Mouse (Mus musculus) stomach, embryonic 15.5 days (tissue): Measurements from ENCODE around the gene Prl2c3. TPM values are rescaled to one million over a fixed set of nuclear protein-coding genes. Genes with fewer than 3 reads are reported as not detected.
A peak's percentile ranks its signal among the peaks of the same experiment; 100 is the strongest.
"Not testable (repeated sequence)": the region's sequence is repeated elsewhere in the genome, so short reads cannot be mapped to it uniquely, and the experiment has no call there.

Experiments used
- ATAC-seq: fragments of 200-750 bp; cut with Nextera tagmentation; 2 replicates; pipeline ENCODE4 v1.8.0; 2017; ENCODE audit warnings: low read depth, moderate number of reproducible peaks, moderate TSS enrichment; ENCODE audit not compliant: insufficient read depth, low FRiP score
- H3K27ac ChIP-seq: fragments of 300-500 bp; sonication (generic); 2 replicates; pipeline ENCODE4 v1.5.1; 2015; ENCODE audit warnings: mild to moderate bottlenecking, inconsistent platforms
- H3K27me3 ChIP-seq: fragments of 300-500 bp; sonication (generic); replicated peaks from 2 replicates; pipeline ENCODE4 v1.6.1; 2015; ENCODE audit warnings: inconsistent platforms
- H3K36me3 ChIP-seq: fragments of 300-500 bp; sonication (generic); 2 replicates; pipeline ENCODE4 v1.6.1; 2015; ENCODE audit warnings: inconsistent platforms
- H3K4me1 ChIP-seq: fragments of 300-500 bp; sonication (generic); 2 replicates; pipeline ENCODE4 v1.6.1; 2015; ENCODE audit warnings: inconsistent platforms
- H3K4me2 ChIP-seq: fragments of 300-500 bp; sonication (generic); 2 replicates; pipeline ENCODE4 v1.6.1; 2015; ENCODE audit warnings: mild to moderate bottlenecking, inconsistent platforms
- H3K4me3 ChIP-seq: fragments of 300-500 bp; sonication (generic); replicated peaks from 2 replicates; pipeline ENCODE4 v1.5.1; 2015; ENCODE audit warnings: inconsistent platforms
- H3K9ac ChIP-seq: fragments of 300-500 bp; sonication (generic); 2 replicates; pipeline ENCODE4 v1.6.1; 2015; ENCODE audit warnings: inconsistent platforms
- H3K9me3 ChIP-seq: fragments of 300-500 bp; sonication (generic); 2 replicates; pipeline ENCODE4 v1.6.1; 2016; ENCODE audit warnings: inconsistent platforms
- whole genome bisulfite sequencing: fragments of 180-500 bp; shearing (Covaris S2); methylation state at CpG from one replicate; pipeline ENCODE4 v1.1.7; 2015; 5-methylcytosine and 5-hydroxymethylcytosine counted together
- polyA plus RNA-seq: library from polyadenylated mRNA; unstranded; fragments of >200 nt; fragmentation: Nextera tagmentation; extraction: Ambion mirVana; gene quantifications from 2 replicates; pipeline ENCODE4 v1.2.1, GENCODE M21; 2015

The Prl2c3 gene
- 0.39 TPM in 1 of 2 replicates, not detected in the other for polyA plus RNA-seq

DNA sequence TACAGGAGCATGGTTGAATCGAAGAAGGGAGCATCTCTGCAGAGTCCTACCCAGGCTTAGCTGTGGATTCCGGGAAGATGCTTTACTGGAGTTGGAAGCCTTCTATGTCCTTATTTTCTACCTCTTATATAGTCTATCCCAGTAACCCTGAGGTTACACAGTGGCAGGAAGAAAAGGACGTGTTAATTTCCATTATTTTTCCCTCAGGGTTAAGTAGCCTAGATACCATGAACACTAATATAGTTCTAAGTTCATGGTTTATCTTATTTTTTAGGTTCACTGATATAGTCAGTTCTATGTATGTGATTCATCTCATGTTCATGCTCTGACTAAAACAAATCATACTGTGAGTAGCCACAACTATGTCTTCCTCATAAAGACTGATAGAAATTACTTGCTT, at the start of gene Prl2c3:
TSS of gene Prl2c3 (minus strand) at position 101 of the 400 bp plus-strand sequence.
- H3K4me3 ChIP-seq, H3K36me3 ChIP-seq, H3K4me1 ChIP-seq, ATAC-seq, H3K4me2 ChIP-seq, H3K27me3 ChIP-seq, H3K9me3 ChIP-seq, H3K9ac ChIP-seq, H3K27ac ChIP-seq: not testable (repeated sequence)
- WGBS, result 67% methylated on average over 3 of the region's 3 CpGs

DNA sequence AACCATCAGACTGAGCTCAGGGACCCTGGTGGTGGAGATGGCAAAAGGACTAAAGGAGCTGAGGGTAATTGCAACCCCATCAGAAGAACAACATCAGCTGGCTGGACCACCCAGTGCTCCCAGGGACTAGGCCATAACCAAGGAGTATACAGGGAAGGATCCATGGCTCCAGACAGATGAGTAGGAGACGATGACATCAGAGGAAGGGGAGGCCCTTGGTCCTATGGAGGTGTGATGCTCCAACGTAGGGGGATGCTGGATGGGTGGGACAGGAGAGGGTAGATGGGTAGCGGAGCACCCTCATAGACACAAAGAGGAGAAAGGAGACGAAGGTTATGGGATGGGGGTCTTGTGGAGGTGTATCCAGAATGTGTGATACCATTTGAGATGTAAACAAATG, 48.4 kb upstream of the Prl2c3 start:
- H3K27me3 ChIP-seq, H3K27ac ChIP-seq, H3K9me3 ChIP-seq, H3K4me2 ChIP-seq, H3K9ac ChIP-seq, H3K36me3 ChIP-seq, H3K4me3 ChIP-seq, H3K4me1 ChIP-seq: not testable (repeated sequence)
- 0 out of 2 replicates have a peak, but pooled peaks have one; percentile 48 for ATAC-seq
- WGBS, result 80% methylated on average over 4 of the region's 4 CpGs

DNA sequence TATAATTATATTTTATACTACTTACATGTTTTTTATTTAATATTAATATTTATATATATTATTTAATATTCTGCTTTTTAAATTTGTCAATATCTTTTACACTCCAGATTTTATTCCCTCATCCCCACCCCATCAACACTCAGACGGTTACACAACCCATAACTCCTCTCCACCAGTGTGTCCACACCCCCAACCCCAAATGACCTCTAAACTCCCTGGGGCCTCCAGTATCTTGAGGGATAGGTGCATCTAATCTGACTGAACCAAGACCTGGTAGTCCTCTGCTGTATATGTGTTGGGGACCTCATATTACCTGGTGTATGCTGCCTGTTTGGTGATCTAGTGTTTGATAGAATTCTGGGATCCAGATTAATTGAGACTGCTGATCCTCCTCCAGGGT, 44.8 kb upstream of the Prl2c3 start:
- peak; percentile 36; the same call in 1 of the 2 replicates for ATAC-seq
- not testable (repeated sequence) for H3K27me3 ChIP-seq, H3K4me3 ChIP-seq, H3K4me2 ChIP-seq, H3K9me3 ChIP-seq, H3K36me3 ChIP-seq, H3K4me1 ChIP-seq, H3K27ac ChIP-seq, H3K9ac ChIP-seq
- WGBS, result 90% methylated on average over 1 of the region's 1 CpGs

DNA sequence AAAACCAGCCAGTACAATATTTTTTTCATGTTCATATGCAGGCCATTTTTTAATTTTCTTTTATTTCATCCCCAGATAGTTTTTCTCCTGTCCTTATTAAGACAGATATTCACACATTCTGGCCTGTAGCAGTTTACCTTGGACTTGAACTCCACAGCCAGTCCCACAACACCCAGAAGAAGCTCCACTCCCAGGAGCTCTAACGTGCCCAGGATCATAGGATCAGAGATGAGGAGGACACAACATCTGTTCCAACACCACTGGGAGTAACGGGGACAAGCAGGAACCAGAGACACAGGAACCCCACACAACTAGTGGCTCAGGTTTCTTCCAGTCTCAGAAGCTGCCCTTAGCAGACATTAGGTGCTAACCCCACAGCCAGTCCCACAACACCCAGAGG, 37.7 kb upstream of the Prl2c3 start:
- H3K36me3 ChIP-seq, H3K27me3 ChIP-seq, H3K9ac ChIP-seq, H3K4me1 ChIP-seq, H3K27ac ChIP-seq, H3K4me2 ChIP-seq, H3K4me3 ChIP-seq: not testable (repeated sequence)
- WGBS, result 61% methylated on average over 2 of the region's 2 CpGs
- peak; percentile 50; the same call in 1 of the 2 replicates for ATAC-seq
- H3K9me3 ChIP-seq, result peaks cover 14% of the 10 kb centered on the region; the same call in 1 of the 2 replicates

DNA sequence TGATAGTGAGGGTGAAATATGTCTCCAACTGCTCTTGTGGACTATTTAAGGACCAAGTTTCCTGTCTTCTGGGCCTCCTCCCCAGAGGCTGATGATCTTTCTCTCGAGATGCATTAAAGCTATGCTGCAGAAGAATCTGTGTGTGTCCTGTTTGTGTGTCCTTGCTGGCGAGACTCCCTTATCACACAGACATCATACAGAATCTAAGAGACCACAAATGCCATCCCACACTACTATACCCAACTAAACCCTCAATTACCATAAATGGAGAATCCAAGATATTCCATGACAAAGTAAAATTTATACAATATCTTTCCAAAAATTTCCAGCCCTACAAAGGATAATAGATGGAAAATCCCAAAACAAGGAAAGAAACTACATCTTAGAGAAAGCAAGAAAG, 31.9 kb upstream of the Prl2c3 start:
- Histone ChIP-seq H3K27ac (no peak overlapping the region), H3K4me2 (no peak overlapping the region), H3K36me3 (no peaks in the 10 kb centered on the region), H3K27me3 (no peaks in the 10 kb centered on the region), H3K9ac (no peak overlapping the region), H3K4me3 (no peak overlapping the region), H3K9me3 (peaks cover 10% of the 10 kb centered on the region), H3K4me1 (no peaks in the 10 kb centered on the region)
- ATAC-seq, result no peak
- 70% methylated on average over 2 of the region's 2 CpGs for WGBS

DNA sequence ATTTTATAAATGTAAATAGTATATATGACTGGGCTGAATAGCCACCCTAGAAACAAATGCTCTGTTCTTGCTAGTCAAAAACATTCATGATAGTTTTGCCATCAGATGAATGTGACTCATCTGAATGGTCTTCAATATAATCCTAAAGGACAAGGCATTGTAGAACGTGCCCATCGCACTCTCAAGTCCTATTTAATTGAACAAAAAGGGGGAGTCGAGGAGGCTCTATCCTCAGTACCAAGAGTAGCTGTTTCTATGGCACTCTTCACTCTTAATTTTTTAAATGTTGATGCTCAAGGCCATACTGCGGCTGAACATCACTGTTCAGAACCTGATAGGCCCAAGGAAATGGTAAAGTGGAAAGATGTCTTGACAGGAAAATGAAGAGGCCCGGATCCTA, 29.2 kb upstream of the Prl2c3 start:
- Histone ChIP-seq H3K4me1 (no peaks in the 10 kb centered on the region), H3K9ac (no peak overlapping the region), H3K27me3 (no peaks in the 10 kb centered on the region), H3K9me3 (peaks cover 10% of the 10 kb centered on the region), H3K4me3 (no peak overlapping the region), H3K27ac (no peak overlapping the region), H3K36me3 (no peaks in the 10 kb centered on the region), H3K4me2 (no peak overlapping the region)
- WGBS, result 86% methylated on average over 5 of the region's 5 CpGs
- no peak for ATAC-seq

DNA sequence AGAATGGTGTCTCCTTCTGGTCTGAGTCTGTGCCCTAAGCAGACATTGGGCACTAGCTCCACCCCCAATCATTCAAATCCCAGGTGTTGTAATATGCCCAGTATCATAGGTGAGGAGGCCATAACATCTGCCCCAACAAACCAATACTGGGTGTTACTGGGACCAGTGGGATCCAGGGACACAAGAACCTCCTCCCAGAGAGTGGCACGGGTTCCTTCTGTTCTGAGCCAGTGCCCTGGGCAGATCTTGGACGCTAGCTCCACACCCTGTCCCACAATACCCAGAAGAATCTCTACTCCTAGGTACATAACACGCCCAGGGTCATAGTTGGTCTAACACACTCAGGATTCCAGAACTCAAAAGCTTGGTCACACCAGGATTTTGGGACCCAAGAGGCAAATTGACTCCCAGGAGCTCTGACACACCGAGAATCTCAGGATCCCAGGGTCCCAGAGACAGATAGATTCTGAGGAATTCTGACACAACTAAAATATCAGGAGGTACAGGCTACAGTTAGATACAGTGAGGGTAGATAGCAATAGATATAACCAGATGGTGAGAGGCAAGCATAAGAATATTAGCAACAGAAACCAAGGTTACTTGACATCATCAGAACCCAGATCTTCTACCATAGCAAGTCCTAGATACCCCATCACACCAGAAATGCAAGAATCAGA, 24.8 kb upstream of the Prl2c3 start:
- not testable (repeated sequence) for H3K9me3 ChIP-seq, H3K4me2 ChIP-seq, H3K9ac ChIP-seq, H3K4me1 ChIP-seq, H3K27ac ChIP-seq, H3K4me3 ChIP-seq, H3K27me3 ChIP-seq, H3K36me3 ChIP-seq
- ATAC-seq, result 0 out of 2 replicates have a peak, but pooled peaks have one; percentile 47
- 70% methylated on average over 4 of the region's 4 CpGs for WGBS

DNA sequence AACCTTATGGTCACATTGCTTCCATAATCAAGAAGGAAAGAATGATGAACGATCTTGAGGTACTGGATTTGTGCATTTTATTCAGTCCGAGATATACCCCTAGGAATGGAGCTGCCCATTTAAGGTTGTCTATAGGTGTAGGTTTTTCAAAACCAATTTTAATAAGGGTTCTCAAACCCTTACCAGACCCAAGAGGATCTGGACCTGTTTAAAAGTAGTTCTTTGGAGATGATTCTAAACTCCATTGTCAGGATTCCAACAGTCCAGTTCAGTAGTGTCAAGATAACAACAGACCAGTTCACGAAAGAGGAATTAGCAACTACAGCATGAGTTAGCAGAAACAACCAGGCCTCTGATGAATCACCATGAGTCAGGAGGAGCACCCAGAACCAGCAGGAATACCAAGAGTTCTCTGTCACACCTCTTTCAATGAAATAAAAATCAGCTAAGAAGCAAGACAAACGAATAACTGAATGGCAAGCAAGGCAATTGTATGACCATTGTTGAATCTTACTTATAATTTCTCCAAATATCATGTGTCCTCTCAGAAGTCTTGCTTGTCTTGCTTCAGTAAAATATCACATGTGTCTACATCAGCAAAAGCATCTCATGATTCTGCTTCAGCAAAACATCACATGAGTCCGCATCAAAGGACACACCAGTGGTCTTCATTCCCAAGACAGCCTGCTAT, 14.0 kb upstream of the Prl2c3 start:
- H3K36me3 ChIP-seq, H3K9ac ChIP-seq, ATAC-seq, H3K27ac ChIP-seq, H3K4me2 ChIP-seq, H3K4me1 ChIP-seq, H3K9me3 ChIP-seq, H3K4me3 ChIP-seq, H3K27me3 ChIP-seq: not testable (repeated sequence)
- 80% methylated on average over 5 of the region's 5 CpGs for WGBS

DNA sequence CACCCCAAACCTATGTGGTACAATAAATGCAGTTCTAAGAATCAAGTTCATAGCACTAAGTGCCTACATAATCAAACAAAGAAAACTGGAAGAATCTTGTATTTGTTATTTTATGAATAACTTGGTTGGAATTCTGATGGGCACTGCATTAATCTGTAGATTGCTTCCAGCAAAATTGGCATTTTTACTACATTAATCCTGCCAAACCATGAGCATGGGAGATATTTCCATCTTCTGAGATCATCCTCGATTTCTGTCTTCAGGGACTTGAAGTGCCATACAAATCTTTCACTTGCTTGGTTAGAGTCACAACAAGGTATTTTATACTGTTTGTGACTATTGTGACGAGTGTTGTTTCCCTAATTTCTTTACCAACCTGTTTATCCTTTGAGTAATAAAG, 9.7 kb upstream of the Prl2c3 start:
- no peak overlapping the region for H3K27ac ChIP-seq
- H3K4me1 ChIP-seq, result no peaks in the 10 kb centered on the region
- H3K4me3 ChIP-seq, result no peak overlapping the region
- H3K36me3 ChIP-seq, result no peaks in the 10 kb centered on the region
- WGBS, result 59% methylated on average over 2 of the region's 2 CpGs
- no peak for ATAC-seq
- no peaks in the 10 kb centered on the region for H3K27me3 ChIP-seq
- H3K9ac ChIP-seq, result no peak overlapping the region
- no peak overlapping the region for H3K4me2 ChIP-seq
- no peaks in the 10 kb centered on the region for H3K9me3 ChIP-seq

DNA sequence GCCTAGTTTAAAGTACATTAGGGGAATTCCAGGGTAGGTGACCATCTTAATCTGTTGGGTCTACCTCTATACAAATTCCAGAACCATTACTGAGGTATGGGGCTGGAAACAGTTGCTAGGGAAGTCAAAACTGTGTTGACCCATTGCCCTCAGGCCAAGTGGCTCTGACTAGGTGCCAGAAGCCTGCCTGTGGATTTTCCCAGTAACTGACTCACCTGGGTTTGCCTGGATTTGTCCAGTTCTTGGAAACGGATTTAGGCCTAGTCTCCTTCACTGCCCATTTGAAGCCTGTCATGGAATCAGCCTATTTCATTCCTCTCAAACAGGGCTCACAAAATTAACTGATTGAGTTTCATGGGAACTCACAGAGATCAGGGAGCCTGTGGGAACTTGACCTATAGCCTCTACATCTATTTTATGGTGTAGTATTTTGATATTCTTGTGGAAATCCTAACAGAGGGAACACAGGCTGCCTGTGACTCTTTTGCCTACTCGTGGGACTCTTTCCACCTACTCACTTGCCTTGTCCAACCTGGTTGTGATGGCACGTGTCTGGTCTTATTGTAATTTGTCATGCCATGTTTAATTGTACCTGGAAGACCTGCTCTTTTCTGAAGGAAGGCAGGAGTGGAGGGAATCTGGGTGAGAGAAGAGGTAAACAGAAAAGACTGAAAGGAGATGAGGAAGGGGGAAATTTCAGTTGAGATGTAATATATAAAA, 9.1 kb upstream of the Prl2c3 start:
- not testable (repeated sequence) for H3K27ac ChIP-seq, H3K9me3 ChIP-seq, H3K4me3 ChIP-seq, H3K4me2 ChIP-seq, H3K4me1 ChIP-seq, ATAC-seq, H3K27me3 ChIP-seq, H3K9ac ChIP-seq, H3K36me3 ChIP-seq
- WGBS, result 69% methylated on average over 3 of the region's 3 CpGs

DNA sequence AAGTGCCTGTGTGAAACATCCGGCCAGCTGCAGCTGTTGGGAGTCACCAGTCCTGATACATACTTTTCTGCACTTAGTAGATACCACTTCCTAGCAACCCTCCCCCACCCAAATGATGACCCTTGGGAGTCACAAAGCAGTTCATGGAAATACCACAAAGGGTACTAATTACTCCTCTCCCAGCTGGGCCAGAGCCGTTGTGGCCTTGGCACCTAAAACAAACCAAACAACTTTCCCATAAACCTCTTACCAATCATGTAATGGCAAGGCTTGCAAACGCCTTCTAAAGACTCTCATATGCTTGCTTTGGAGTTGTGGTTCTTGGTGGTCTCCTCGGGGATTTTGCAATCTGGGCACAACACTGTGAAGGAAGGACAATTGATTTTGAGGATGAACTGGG, 6.6 kb upstream of the Prl2c3 start:
- H3K4me1 ChIP-seq, H3K27ac ChIP-seq, H3K36me3 ChIP-seq, H3K4me2 ChIP-seq, H3K27me3 ChIP-seq, H3K9me3 ChIP-seq, H3K4me3 ChIP-seq, H3K9ac ChIP-seq, ATAC-seq: not testable (repeated sequence)
- 56% methylated on average over 4 of the region's 4 CpGs for WGBS

DNA sequence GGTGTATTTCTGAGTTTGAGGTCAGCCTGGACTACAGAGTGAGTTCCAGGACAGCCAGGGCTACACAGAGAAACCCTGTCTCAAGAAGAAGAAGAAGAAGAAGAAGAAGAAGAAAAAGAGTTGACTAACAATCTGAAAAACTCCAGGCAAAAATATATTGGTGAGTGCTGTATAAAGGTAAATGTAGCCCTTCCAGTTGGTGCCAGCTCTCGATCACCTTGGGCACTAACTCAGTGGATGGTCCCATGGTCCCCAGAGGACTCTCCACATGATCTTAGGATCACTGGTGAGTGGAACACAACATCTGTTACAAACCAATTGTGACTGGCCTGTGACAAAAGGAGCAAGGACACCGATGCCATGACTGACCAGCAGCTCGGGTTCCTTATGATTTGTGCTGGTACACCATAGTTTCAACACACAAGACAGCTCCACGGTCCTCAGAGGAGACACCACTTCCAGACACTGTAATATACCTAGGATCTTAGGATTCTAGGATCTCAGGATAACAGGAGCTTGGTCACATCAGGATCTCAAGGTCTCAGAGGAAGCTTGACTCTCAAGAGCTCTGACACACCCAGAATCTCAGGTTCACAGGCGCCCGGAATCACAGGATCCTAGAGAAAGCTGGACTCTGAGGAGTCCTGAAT, 30.3 kb downstream of the Prl2c3 start:
- H3K4me1 ChIP-seq, ATAC-seq, H3K27ac ChIP-seq, H3K9ac ChIP-seq, H3K4me3 ChIP-seq, H3K9me3 ChIP-seq, H3K27me3 ChIP-seq, H3K4me2 ChIP-seq, H3K36me3 ChIP-seq: not testable (repeated sequence)
- 79% methylated on average over 6 of the region's 6 CpGs for WGBS
